Mouse (Mus musculus): ENCODE measurements around the gene Ano9. TPM values are rescaled to one million over a fixed set of nuclear protein-coding genes. Genes with fewer than 3 reads are reported as not detected.

The Ano9 gene
- polyA plus RNA-seq (2012; rRNA removed): 4.1 TPM in 2 replicates

DNA sequence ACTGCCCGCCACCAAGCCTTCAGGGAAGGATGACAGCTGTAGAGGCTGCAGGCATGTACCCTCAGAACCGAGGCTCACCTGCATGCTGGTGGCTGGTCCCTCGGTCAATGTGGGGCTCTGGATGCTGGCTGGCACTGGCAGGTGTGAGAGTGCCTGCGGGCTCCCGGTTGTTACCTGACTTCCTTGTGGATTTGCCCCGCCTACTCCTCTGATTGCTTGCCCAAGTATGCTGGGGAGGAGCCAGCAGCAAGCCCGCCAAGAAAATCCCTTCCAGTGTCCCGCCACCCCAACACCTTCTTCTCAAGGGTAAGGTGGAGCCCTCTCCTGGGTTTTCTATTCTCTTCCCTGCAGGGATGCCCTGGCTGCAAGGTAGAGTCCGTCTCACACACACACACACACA is at the start of gene Ano9:
TSS of gene Ano9 (minus strand) at position 171 of the 400 bp plus-strand sequence.
- DNase-seq (ENCODE audit: low read depth): no peak

DNA sequence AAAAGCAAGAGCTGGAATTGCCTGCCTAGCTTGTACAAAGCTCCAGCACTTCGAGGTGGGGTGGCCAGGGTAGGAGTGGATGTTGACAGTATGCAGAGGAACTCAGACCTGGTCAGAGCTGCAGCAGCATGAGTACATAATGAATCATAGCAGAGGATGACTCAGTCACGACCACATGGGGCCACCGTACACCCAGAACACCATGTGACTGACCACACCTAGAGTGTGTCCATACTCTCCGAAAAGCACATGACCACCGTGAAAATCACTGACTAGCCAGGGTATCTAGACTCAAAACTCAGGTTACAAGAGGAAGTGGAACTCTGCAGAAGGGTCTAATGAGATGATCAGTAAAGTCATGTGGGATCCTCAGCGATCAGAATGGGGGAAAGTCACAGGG is 47.2 kb upstream of the Ano9 start:
- DNase-seq (ENCODE audit: low read depth): no peak

DNA sequence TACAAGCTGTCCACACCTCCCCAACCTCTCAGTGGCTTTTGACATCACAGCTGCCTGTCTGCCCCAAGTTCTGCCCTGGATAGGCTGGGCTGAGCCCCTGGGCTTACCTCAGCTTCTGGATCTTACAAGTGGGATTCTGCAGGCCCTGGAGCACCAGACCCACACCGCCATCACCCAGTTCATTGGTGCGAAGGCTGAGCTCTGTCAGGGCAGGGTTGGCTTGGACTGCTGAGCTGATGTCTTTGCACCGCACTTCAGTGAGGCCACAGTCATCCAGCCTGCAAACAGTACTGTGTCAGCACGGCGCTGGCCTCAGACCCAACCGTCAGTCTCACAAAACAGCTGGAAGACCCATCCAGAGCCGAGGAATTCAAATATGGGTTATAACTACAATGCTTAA is 46.8 kb upstream of the Ano9 start:
- no peak for DNase-seq (ENCODE audit: low read depth)

DNA sequence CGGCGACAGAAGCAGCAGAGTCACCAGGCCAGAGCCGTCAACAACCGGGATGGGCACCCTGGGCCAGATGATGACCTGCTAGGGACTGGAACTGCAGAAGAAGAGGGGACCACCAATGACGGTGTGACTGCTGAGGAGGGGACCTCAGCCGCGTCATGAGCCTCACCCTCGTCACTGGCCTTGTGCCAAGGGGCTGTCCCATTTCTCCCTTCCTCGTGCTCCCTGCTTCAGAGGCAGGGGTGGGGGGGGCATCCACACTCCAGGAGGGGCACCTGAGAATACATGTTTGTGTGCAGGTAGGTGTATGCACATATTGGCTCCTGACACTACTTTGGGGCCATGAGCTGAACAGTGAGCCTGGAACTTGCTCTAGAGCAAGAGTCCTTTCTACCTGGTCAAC is 37.8 kb upstream of the Ano9 start:
- DNase-seq (ENCODE audit: low read depth): no peak

DNA sequence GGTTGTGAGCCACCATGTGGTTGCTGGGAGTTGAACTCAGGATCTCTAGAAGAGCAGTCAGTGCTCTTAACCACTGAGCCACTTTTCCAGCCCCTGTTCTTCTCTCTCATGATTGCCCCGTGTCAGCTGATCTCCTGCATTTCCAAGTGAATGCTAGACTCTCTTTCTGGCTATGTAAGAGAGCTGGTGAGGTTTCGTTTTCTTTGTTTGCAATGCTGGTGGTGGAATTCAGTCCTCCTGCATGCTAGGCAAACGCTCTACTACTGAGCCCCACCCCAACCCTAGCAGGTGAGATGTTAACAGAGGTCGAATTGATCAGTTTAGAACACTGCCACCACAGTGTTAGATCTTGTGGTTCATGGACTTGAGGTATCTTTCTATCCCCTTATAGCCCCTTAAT is 31.0 kb upstream of the Ano9 start:
- DNase-seq (ENCODE audit: low read depth): no peak

DNA sequence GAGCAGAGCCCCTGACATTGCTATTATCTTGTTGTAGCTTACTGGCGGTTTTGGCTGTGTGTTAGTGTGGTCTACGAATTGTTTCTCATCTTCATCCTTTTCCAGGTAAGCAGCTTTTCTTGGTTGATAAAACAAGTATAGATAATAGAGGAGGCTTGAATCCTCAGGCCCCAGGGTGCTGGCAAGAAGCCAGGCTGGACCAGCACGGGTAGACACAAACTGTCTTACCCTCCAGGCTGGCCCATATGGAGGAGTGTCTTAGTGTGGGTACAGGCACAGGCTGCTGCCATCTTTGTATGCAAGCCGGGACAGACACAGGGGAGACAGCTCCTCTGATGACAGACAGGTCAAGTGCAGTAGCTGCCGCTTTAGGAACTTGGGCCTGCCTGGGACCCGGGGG is 29.4 kb upstream of the Ano9 start:
- no peak for DNase-seq (ENCODE audit: low read depth)

DNA sequence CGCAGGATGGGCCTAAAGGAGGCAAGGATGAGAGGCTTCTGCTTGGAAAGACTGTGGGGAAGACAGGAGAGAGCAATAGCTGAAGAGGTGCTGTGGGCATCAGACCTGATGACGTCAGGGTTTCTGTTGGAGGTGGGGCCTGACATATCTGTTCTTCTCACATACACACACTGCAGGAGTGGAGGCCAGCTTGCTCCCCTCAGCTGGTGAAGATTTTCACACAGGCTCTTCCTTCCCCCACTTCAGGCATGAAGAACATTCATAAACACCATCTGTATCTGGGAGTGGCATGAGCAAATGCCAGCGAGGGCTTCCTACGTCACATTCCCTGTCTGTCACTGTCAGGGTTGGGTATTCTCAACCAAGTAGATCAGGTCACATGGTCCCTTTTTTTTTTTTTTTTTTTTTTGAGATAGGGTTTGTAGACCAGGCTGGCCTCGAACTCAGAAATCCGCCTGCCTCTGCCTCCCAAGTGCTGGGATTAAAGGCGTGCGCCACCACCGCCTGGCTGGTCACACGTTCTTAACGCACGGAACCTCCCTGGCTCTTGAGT is 28.5 kb upstream of the Ano9 start:
- no peak for DNase-seq (ENCODE audit: low read depth)

DNA sequence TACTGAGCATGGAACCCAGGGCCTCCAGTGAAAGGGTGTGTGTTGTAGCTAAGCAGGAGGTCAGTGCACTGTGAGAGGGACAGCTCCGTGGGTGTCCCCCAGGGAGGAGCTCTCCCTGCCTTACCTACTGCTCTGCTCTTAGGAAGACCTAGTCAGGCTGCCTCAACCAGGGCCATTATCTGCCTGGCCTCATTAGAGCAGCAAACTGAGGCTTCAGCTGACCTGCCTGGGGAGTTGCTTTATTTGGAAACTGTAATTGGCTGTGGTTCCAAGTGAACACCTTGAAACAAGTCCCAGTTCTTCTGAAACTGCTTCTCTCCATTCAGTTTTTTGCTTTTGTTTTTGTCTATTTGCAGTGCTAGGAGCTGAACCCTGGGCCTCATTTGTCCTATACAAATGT is 27.8 kb upstream of the Ano9 start:
- DNase-seq (ENCODE audit: low read depth): no peak

DNA sequence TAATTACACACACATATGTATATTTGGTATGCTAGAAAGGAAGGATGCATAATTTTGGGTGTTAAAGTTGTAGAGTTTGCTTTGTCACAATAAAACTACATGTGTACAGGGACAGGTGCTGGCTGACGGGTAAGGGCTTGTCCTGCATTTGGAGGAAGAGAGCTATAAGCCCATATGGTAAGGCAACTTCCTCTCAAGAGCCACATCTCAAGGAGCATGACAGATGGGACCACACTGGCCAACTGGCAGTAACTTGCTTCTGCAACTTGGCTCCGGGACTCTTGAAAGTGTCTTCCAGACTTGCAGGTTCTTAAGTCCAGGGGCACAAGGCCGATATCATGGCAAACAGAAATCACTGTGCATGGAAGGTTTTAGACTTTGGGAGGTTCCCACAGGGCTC is 27.0 kb upstream of the Ano9 start:
- no peak for DNase-seq (ENCODE audit: low read depth)

DNA sequence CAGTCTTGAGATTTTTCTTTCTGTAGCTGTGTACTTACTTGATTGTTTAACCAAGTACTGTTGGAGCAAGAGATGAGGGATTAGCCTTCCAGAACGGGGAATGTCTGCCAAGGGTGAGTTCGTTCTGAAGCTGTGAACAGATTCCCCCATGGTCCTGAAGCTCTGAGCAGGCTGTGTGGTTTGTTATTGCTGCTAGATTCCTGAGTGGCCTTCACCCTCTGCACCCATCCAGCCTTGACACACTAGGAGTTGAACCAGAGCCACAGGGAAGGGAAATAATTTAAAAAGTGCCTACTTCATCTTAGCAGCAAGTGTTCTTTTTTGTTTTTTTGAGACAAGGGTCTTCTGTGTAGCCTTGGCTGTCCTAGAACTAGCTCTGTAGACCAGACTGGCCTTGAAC is 26.3 kb upstream of the Ano9 start:
- no peak for DNase-seq (ENCODE audit: low read depth)

DNA sequence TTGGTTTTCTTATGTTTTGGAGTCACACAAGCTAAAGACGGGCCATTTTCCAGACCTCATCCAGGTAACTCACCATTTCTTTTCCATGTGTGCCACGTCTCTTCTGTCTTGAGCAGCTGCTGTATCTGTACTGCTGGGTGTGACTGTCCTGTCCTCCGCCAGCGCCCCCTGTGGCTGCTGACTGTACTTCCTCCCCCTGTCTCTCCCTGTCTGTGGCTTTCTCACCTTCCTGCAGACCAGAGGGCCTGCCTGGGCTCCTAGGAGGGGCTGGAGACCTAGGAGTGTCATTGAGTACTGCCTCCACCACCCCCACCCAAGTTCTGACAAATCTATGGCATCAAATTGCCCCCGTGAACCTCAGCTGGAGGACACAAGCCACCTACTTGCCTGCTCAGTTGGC is 25.5 kb upstream of the Ano9 start:
- no peak for DNase-seq (ENCODE audit: low read depth)

DNA sequence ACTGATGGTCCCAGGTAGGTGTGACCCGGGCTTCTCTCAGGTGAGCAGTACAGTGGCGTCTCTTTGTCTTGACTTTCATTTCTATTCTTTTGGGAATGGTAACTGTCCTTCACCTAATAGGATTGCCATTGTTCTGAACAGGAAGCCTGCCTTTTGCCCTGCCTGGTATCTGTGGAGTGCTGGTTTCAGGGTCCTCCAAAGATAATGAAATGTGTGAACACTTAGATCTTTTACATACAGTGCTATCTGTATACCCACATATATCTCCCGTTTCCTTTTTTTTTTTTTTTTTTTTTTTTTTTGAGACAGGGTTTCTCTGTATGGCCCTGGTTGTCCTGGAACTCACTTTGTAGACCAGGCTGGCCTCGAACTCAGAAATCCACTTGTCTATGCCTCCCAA is 23.7 kb upstream of the Ano9 start:
- DNase-seq (ENCODE audit: low read depth): no peak

DNA sequence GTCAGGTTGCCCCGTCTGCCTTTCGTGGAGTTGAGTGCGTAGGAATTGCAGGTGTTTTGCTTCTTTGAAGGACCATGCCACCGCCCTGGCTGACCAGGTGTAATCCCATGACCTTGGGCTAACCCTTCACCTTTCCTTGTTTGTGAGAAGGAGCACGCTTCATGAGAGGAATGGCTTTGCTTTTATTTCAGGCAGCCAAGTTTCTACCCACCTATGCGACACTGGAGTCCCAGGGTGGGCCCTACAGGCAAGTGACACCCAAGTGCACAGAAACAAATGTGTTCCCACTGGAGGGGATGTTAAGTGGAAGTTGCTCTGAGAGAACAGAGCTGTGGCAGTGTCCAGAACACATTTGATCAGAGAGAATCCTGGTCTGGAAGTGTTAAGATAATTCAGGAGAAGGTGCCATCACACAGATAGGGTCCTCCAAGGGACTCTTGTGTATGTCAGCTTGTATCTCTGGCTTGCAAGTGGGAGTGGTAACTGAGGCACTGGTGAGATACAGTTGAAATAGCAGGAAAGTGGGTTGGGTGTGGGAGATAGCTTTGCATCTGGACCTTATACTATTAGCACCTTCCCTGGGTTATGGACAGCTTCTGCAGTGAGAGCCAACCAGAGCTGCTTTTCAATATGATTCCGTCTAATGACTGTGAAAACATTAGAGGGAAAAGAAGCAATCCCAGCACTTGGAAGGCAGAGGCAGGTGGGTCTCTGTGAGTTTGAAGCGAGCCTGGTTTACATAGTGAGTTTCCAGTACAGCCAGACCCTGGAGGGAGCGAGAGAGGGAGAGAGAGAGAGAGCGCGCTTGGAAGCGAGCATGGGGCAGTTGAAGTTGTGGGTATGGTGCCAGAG is 14.5 kb upstream of the Ano9 start:
- DNase-seq (ENCODE audit: low read depth): no peak

DNA sequence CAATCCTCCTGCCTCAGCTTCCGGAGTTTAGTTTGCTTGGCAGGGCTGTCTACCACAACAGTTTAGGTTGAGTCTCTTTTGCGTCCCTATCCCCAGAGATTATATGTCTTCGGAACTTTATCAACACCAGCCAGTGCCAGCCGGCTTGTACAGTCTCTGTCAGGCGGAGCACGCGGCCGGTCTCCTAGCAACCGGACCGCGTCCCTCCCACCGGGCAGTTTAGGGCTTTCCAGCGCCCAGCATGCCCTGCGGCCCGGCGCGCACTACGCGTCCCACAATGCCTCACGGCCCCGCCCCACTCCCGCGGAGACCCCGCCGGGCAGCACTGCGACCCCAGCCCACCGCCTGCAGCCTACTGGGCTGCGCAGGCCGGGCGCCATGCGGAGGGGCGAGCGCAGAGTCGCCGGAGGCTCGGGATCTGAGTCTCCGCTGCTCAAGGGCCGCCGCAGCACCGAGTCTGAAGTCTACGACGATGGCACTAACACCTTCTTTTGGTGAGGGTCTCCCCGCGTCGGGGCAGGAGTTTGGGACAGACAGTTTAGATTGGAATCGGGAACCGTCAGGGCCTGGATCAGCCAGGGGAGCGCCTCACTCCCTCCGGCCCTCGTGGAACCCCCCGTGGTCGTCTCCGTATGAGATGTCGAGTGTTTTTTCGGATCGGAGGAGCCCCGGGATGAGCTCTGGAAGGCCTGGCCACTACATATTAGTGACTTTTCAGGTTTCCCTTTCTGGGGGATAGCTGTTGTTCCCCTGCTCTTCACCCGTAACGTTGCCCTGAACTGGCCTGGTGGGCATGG is 13.6 kb upstream of the Ano9 start:
- DNase-seq (ENCODE audit: low read depth): no peak

DNA sequence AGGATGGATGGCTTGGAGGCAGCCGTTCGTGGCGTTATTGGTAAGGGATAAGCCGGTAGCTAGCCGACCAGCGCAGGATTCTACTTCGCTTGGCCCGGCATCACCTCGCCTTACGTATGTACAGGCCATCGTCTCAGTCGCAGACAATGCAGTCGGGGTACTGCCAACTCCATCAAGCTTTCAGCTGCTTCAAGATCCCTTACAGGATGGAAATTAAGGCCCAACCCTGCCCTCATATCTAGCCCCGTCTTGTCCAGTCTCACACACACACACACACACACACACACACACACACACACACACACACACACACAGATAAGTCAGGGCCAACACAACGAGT is 5.9 kb upstream of the Ano9 start:
- DNase-seq (ENCODE audit: low read depth): no peak

DNA sequence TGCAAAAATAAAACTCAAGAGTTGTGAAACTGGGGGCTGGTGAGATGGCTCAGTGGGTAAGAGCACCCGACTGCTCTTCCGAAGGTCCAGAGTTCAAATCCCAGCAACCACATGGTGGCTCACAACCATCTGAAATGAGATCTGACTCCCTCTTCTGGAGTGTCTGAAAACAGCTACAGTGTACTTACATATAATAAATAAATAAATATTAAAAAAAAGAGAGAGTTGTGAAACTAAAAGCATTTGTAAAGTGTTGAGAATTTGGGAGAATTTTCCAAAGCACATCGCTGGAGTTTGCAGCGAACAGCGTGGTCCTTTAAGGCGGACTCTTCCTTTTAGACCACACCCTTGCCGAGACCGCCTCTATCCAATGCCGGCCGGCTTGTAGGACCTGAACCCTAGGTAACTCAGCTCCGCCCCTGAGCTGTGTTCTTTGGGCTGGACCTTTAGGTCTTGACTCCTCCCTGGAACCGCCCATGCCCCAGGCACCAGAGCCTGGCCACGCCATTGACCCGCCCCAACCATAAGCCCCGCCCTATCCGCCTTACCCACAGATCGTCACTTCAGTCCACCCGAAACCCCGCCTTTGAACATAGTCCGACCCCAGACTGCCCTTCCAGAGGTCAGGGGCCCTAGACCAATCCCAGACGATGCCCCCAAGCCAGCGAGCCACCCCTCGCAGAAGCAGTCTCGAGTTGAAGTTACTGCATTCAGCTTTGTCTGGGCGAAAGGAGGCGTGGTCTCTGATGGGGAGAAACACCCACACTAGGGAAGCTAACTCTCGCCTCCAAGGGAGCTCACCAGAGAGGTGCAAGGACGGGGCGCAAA is 5.3 kb upstream of the Ano9 start:
- peak; percentile 89 for DNase-seq (ENCODE audit: low read depth)

DNA sequence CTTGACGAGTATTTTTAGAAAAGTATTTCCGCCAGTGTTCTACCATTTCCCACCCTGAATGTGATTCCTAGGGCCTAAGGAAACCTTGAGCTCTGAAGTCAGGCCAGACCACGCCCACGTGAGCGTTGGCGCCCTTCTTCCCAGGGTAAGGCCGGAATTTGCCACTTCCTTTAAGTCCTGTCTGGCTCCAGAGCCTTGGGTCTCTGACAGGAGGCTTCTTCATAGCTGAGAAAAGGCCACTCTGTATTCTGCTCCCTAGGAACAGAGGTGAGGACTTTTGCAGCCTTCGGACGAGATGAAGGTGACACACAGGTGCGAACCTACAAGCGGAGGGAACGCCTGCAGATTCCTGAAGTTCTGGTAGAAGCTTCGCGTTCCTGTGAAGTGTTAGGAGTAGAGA is 4.6 kb upstream of the Ano9 start, which contains the start of gene Ptdss2:
TSS of gene Ptdss2 (plus strand) at position 138 of the 400 bp plus-strand sequence.
- no peak for DNase-seq (ENCODE audit: low read depth)

DNA sequence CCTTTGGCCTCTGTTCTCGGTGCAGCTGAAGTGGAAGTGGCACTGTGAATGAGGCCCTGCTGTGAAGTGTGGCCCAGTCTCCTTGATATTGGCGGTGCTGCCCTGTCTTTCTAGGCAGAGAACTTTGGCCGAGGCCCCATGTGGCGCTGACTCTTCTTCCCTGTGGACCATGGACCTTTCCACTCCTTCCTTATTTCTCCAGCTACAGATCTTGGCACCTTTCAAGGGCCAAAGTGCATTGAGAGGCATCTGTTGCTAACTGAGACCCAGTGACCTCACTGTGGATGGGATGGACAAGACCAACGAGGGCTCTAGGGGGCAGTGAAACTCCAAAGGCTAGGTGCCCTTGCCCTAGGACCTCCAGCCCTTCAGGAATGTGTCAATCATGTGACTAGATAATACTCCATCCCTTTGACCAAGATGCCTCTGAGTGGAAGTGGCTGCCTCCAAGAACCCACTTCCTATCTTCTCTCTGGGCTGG is 3.5 kb upstream of the Ano9 start:
- DNase-seq (ENCODE audit: low read depth): no peak

DNA sequence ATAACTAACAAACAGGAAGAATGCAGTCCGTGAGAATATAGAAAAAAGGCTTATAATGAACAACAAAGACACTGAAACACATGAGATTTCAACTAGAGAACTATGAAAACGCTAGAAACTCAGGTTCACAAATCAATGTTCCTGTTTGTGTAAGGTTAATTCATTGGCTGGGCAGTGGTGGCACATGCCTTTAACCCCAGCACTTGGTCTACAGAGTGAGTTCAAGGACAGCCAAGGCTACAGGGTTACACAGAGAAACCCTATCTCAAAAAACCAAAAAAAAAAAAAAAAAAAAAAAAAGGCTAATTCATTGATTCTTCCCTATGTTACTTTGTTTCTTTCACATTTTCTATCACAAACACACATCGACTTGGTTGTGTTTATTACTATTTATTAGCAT is 3.0 kb upstream of the Ano9 start:
- no peak for DNase-seq (ENCODE audit: low read depth)

DNA sequence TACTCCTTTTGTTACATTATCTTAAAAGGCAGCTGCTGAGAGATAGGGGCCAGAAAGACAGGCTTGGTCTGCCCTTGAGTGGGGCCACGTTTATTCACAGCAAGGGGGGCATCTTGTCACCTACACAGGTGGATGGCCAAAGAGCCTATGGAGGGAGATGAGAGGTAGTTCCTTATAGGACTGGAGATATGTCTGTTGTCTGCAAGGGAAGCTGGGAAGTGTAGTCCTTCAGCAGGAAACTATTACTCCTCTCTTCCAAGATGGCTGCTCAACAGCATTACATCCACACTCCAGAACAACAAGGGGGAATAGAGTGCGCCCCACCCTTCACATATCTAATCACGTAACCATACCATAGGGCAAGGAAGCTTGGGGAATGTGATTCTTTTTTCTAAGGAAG is 1.9 kb upstream of the Ano9 start:
- no peak for DNase-seq (ENCODE audit: low read depth)

DNA sequence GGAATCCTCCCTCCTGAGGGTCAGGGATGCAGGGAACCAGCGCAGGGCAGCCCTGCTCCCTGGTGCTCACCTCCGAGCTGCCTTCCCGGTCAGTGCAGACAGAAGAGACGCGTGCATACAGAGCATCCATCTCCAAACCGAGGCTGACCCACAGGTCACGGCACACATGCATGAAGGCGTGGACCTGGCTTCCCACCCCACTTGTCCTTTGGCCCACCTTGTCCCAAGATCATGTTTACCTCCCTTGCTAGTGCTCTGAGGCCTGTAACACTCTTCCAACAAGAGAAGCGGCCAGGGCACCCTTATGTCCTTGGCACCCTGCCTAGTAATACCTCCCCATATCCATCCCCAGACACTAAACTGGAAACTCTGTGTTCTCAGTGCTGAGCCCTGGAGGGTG is 1.7 kb downstream of the Ano9 start:
- DNase-seq (ENCODE audit: low read depth): no peak

DNA sequence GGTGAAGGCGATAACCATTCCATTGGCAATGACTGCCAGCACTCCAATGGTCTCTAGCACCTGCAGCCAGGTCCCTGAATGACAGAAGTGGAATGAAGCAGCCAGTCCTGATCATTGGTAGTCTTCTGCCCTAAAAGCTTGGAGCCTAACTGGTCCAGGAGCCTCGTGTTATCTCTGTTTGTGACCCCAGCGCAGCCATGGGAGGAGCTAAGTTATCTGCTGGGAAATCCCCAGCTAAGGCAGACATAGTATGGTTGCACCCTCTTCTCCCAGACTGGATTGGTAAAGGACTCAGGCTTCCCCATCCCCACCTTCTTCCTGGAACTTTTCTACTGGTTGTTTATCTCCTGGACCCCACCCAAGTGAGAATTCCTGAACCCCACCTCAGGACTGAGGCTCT is 14.4 kb downstream of the Ano9 start:
- no peak for DNase-seq (ENCODE audit: low read depth)

Data from gonadal fat pad, adult 2 months (tissue).